Mouse (Mus musculus) ZHBTc4 (cell line): ENCODE data around the gene Birc7.

Source experiments
- DNase-seq: peaks from one replicate; pipeline ENCODE4 v3.0.0-alpha.2; 2011; ENCODE audit warnings: low read depth, low spot score

Birc7 gene

GRCm38 (mm10) chr2:180966092-180966882, 37.5 kb downstream of the Birc7 start:
- no peak for DNase-seq

GRCm38 (mm10) chr2:180967010-180967763, 38.4 kb downstream of the Birc7 start, which contains the start of gene Arfgap1:
Arfgap1 (plus strand) TSS chr2:180967225.
- DNase-seq = peak; percentile 89

- no peak for DNase-seq
Observed at GRCm38 (mm10) chr2:180981133-180981532, 52.3 kb downstream of the Birc7 start.
